Mouse (Mus musculus) kidney, postnatal 25 days (tissue): Measurements from ENCODE around the gene Cs.

Source experiments
- DNase-seq, 2 experiments: peaks; one replicate each; pipeline ENCODE4 v3.0.0; 2021; ENCODE audit warnings: mixed read lengths in 2 of 2

Gene Cs

GRCm38 (mm10) chr10:128376455-128377211 is 39.1 kb downstream of the Cs start, which contains the start of gene Ankrd52:
TSS of gene Ankrd52 (plus strand) at chr10:128377115.
- DNase-seq, result peak; percentile 84 to 91

GRCm38 (mm10) chr10:128377222-128377939 is 39.8 kb downstream of the Cs start:
- peak; percentile 43 to 61 for DNase-seq

- DNase-seq, result peak in 1 of 2 experiments; percentile 18
Observed at GRCm38 (mm10) chr10:128377940-128378448, 40.5 kb downstream of the Cs start.

GRCm38 (mm10) chr10:128378462-128378861 is 40.9 kb downstream of the Cs start:
- peak in 1 of 2 experiments; percentile 28 for DNase-seq

- peak in 1 of 2 experiments; percentile 35 for DNase-seq
Observed at GRCm38 (mm10) chr10:128379260-128379659, 41.7 kb downstream of the Cs start.

- DNase-seq, result peak; percentile 54 to 55
Observed at GRCm38 (mm10) chr10:128380565-128380964, 43.0 kb downstream of the Cs start.

DNA sequence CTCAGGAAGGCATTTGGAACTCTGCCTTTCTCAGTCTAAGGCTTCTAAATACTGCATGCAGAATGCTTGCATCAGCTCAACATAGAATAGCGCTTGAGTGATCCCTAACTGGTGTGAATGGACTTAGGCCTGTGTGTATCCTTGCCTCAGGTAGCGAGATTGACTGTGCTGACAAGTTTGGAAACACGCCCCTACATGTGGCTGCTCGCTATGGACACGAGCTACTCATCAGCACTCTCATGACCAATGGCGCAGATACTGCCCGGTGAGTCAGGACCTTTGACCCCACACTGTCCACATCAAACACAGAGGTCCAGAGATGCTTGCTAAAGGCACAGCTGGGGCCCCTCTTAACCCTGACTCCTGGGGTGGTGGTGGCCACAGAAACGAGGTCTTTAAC is 44.9 kb downstream of the Cs start:
- peak in 1 of 2 experiments; percentile 36 for DNase-seq

DNA sequence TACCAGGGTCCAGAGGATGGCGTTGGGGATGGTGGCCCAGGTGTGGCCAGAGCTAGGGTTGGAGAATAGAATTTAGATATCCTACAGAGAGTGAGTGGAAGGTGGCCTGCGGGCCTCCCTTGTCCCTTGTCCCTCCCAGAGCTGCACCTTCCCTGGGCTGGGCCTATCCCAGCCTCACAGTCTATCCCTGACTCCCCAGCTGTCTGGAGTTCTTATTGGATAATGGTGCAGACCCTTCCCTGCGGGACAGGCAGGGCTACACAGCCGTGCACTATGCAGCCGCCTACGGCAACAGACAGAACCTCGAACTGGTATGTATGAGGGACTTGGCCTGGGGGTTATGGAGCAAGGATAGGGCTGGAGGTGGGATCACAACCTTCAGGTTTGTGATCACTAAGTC is 48.4 kb downstream of the Cs start:
- no peak for DNase-seq

GRCm38 (mm10) chr10:128388941-128389340 is 51.4 kb downstream of the Cs start:
- peak in 1 of 2 experiments; percentile 20 for DNase-seq

DNA sequence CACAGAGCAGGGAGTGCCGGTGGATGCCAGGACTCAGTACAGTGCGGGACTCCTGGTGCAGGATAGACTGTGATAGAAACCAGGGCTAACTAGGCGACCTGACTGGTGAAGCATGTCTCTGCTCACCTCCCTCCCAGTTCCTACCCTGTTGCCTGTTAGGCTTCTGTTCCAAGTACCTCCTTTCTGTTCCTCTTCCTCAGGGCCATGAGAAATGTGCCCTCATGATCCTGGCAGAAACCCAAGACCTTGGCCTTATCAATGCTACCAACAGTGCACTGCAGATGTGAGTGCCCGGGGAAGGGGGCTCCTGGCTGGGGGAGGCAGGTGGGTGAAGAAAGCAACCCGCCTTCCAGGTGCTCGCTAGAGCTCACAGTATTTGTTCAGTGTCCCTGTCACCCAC is 52.0 kb downstream of the Cs start:
- no peak for DNase-seq

GRCm38 (mm10) chr10:128390366-128390765 is 52.8 kb downstream of the Cs start:
- DNase-seq, result peak in 1 of 2 experiments; percentile 35

DNA sequence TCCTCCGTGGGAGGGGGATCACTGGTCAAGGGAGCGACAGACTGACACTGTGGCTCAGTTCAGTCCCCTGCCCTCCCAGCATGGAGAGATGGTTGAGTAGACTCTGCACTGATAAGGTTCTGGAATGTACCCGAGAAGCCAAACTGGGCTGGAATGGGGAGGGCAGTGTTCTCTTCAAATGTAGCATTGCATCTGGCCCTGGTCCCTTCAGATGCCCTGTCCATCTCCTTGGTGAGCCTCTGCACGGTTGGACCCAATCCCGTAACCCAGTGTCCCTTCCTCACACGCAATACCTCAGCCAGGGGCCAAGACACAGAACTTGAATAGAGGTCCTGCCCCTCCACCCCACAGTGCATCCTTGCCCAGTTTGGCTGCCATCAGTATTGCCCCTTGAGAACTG is 54.3 kb downstream of the Cs start:
- DNase-seq, result peak in 1 of 2 experiments; percentile 25

DNA sequence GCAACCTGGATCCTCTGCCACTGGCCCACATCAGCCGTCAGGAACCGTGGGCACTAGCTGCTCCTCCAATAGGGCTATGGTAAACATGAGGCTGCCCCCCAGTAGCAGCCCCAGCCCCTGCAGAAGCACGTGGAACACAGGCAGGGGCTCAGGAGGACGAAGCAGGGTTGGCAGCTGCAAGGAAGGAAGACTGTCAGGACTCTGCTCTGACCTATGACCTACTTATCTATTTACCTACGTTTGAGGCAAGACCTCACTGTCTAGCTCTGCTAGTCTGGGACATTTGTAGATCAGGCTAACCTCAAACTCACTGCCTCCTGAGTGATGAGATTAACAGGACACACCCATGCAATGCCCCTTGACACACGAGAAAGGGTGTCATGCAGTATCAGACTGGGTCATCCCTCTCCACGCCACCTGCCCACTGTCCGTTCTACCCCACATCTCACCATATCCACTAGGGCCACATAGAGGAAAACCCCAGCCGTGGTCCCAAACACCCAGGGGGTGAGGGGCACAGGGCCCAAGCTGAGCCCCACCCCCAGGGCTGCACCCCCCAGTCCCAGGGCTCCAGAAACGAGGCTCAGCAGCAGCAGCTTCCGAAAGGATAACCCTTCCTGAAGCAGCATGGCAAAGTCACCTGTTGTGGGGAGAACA is 58.6 kb downstream of the Cs start:
- peak in 1 of 2 experiments; percentile 33 for DNase-seq

DNA sequence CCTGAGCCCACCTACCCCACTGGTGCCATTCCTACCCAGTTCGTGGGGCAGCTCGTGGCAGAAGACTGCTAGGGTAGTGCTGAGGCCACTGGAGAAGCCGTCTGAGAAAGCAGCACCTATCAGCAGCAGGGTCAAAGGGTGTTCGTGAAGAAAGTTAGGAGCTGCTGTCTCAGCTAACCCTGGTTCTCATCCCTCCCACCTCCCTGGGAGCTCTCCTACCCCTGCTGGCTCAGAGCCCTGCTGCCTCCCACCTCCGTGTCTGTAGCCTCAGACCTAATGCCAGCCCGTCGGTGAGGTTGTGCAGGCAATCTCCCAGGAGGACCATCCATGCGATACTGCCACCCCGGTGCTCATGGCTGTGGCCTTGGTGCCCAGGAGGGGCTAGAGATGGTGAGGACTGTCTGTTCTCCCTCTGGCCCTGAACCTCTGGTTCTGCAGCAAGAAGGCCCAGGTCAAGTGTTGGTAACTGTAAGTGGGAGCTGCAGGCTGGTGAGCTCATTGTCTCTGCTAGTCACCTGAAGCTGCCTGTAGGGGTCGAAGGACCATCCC is 59.3 kb downstream of the Cs start:
- peak; percentile 60 to 75 for DNase-seq

GRCm38 (mm10) chr10:128397466-128397865 is 59.9 kb downstream of the Cs start:
- peak in 1 of 2 experiments; percentile 54 for DNase-seq

DNA sequence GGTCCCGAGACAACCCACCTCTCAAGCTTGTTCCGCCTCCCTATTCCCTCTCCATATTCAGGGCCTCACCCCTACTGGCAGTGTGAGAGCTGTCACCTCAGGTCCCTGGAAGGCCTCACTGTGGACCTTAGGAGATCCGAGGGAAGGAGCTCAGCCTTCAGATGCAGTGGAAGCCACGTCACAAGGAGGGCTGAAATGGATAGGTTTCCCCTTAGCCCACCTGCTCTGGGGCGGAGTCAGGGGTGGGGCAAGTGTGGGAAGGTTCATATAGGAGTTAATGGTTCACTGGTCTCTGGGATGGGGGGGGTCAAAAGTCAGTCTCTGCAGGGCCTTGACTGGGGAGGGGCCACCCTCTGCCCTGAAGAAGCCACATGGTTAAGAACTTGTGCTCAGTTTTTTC is 62.8 kb downstream of the Cs start:
- peak; percentile 76 to 90 for DNase-seq

DNA sequence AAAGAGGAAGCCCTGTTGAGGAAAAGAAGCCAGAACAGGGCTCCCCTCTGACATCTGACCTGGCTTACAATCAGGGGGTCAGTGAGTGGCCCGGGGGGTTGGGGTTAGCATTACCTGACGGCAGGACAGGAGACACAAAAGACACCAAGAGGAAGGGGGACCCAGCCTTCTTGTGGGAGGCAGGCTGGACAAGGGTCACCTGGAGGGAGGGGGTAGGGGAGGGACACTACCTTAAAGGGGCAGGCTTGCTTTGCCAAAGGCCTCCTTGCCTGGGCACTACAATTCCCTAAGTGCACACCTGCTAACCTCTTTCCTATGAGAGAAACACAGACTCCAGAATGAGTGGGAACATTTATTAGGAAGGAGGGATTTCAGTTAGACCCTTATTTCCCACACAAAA is 63.5 kb downstream of the Cs start, which contains the start of gene Slc39a5:
Gene Slc39a5, minus strand, starts transcription at position 174 of the 400 bp plus-strand sequence.
- DNase-seq, result peak; percentile 60 to 79

- peak in 1 of 2 experiments; percentile 38 for DNase-seq
Observed at GRCm38 (mm10) chr10:128401638-128402037, 64.1 kb downstream of the Cs start.

DNA sequence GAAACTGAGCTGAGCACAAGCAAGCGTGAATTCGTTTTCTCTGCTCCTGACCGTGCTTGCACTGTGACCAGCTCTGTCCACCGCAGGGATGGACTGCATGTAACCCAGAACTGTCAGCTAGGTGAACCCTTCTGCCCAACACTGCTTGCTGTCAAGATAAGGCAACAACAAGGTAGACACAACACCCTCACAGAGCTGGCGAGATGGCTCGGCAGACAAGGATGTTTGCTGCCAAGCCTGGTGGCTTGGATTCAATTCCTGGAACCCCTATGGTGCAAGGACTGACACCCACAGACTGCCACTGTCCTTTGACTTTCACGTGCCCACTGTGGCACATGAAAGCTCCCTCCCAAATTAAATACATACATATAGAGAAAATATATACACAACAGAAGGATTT is 66.4 kb downstream of the Cs start:
- no peak for DNase-seq

GRCm38 (mm10) chr10:128408591-128409535 is 71.3 kb downstream of the Cs start:
- peak; percentile 29 to 61 for DNase-seq
